Mouse (Mus musculus): ENCODE measurements around the gene Pigs.

Gene Pigs

GRCm38 (mm10) chr11:78327634-78328511 lies at the start of gene Pigs:
Gene Pigs (plus strand): TSS chr11:78328415.
- peak; percentile 95 for DNase-seq

GRCm38 (mm10) chr11:78278853-78279252 lies 49.4 kb upstream of the Pigs start:
- DNase-seq, result no peak

GRCm38 (mm10) chr11:78279586-78279985 lies 48.6 kb upstream of the Pigs start:
- no peak for DNase-seq

- DNase-seq, result no peak
These were observed 39.0 kb upstream of the Pigs start for GRCm38 (mm10) chr11:78289146-78289763.

GRCm38 (mm10) chr11:78290654-78291053 lies 37.6 kb upstream of the Pigs start, which contains the start of gene BC030499:
Gene BC030499 (plus strand): TSS chr11:78290841.
- no peak for DNase-seq

GRCm38 (mm10) chr11:78294585-78294984 lies 33.6 kb upstream of the Pigs start:
- DNase-seq, result no peak

GRCm38 (mm10) chr11:78300917-78301316 lies 27.3 kb upstream of the Pigs start:
- no peak for DNase-seq

- peak; percentile 86 for DNase-seq
These were observed 26.7 kb upstream of the Pigs start, which contains the start of gene Spag5 for GRCm38 (mm10) chr11:78301357-78302084. Gene Spag5 (plus strand): TSS chr11:78301529.

- DNase-seq, result no peak
These were observed 22.9 kb upstream of the Pigs start for GRCm38 (mm10) chr11:78305272-78305671.

GRCm38 (mm10) chr11:78310861-78311511 lies 17.2 kb upstream of the Pigs start:
- DNase-seq, result no peak

GRCm38 (mm10) chr11:78313662-78314061 lies 14.6 kb upstream of the Pigs start:
- DNase-seq, result no peak

- no peak for DNase-seq
These were observed 9.8 kb upstream of the Pigs start for GRCm38 (mm10) chr11:78318411-78318810.

- no peak for DNase-seq
These were observed 6.0 kb upstream of the Pigs start for GRCm38 (mm10) chr11:78322076-78322831.

- DNase-seq, result peak; percentile 58
These were observed 5.4 kb upstream of the Pigs start, which contains the start of gene Aldoc for GRCm38 (mm10) chr11:78322860-78323259. Gene Aldoc (plus strand): TSS chr11:78322968.

- peak; percentile 58 for DNase-seq
These were observed 4.0 kb upstream of the Pigs start for GRCm38 (mm10) chr11:78324000-78324785.

GRCm38 (mm10) chr11:78324965-78325364 lies 3.2 kb upstream of the Pigs start:
- DNase-seq, result no peak

- DNase-seq, result no peak
These were observed 1.0 kb upstream of the Pigs start for GRCm38 (mm10) chr11:78327215-78327614.

GRCm38 (mm10) chr11:78328512-78329056 lies 369 bp downstream of the Pigs start:
- DNase-seq, result no peak

- DNase-seq, result no peak
These were observed 4.5 kb downstream of the Pigs start for GRCm38 (mm10) chr11:78332676-78333075.

- no peak for DNase-seq
These were observed 5.8 kb downstream of the Pigs start for GRCm38 (mm10) chr11:78333992-78334391.

- DNase-seq, result no peak
These were observed 8.8 kb downstream of the Pigs start for GRCm38 (mm10) chr11:78337040-78337439.
